Mouse (Mus musculus) cerebellum, adult 11 months (tissue): ENCODE results near the gene Gm973.

Experiments used
- DNase-seq: peaks from one replicate; pipeline ENCODE4 v3.0.0; 2022

The Gm973 gene

DNA sequence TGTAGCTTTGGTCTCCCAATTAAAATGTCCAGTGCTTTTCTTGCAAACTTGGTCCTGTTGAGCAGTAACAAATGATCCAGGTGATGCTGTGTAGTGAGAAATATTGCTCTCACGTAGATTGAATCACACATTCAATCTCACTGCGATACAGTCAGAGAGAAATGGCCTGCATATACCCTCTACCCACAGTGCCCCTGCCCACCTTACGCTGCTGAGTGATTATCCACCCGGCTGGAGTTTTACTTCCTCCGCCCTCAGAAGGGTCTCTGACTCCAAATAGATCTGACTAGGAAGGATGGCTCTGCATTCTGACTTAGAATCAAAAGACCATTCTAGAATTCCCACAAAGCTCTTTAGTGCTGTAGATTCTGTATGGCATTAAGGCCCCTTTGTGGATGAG is 32.4 kb downstream of the Gm973 start:
- DNase-seq, result no peak

DNA sequence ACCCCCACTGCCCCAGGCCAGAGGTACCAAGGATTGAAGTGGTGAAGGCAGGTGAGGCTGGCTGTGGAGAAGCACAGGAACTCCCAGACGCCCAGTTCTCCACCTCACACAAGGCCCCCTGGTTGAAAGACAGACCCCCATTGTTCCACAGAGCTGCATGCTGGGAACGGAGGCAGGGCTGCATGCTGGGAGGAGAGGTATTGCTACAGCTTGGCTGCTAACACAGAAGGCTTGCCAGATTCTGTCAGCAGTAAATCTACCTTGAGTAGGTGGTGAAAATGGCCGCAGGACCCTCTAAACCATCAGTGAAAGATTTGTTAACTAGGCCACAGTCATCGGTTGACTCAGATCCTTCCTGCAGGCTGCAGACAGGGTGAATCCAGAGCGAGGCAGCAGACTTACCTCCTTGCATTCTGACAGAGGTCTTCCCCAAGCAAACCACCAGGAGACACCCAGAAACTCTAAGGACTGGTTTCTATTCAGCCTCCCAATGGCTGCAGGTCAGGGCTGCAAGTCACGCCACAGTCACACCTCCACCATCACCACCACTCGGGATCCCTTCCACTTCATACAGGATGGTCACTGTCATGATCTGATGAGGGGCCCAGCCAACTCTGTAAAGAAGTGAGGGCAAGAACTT is 33.1 kb downstream of the Gm973 start:
- DNase-seq, result no peak

DNA sequence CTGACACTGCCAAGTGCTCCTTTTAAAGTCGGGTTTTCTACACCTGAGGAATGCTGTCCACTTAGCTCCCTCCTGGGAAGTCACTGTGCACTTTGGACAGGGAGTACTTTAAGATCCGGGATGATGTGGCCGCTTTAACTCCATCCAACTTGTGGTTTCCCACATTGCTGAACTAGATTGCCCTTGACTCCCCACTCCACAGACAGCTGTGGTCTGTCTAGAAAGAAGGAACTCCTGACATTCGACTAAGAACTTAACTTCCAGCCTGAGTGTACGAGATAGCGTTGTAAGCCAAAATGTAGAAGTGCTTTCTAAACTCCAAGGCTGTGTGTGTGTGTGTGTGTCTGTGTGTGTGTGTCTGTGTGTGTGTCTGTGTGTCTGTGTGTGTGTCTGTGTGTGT is 34.2 kb downstream of the Gm973 start:
- DNase-seq, result no peak

DNA sequence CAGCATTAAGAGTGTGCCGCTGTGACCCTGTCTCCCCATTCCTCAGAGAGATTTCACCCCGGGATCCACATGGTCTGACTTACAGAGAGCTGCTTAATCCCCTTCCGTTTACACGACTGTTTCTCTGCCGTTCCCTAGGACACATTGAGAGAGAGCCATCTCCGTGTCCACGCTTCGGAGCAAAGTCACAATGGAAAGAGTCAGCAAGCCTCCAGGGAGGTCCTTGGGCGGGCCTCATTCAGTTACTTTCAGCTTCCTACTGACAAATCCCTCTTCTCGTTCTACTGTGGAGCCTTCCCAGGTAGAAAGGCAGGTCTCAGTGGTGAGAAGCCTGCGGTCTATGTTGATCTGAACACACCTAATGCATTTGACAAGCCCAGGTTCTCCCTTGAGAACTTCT is 34.9 kb downstream of the Gm973 start:
- no peak for DNase-seq

DNA sequence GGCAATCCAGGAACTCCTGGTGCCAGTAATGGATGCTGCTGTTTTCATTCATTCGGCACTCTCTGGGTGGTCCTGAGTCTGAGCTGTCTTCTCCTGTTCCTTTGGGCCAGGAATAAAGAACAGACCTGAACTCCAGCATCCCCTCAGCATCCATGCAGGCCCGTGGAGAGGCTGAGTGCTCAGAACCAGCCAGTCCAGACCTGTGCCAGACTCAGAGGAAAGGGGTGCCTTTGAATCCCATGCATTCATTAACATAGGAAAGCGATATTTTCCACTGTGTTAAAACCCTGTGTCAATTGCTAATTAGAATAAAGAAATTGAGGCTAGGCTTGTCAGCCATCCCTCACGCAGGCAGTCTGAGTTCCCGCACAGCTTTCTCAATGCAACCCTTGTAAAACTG is 37.6 kb downstream of the Gm973 start:
- no peak for DNase-seq

DNA sequence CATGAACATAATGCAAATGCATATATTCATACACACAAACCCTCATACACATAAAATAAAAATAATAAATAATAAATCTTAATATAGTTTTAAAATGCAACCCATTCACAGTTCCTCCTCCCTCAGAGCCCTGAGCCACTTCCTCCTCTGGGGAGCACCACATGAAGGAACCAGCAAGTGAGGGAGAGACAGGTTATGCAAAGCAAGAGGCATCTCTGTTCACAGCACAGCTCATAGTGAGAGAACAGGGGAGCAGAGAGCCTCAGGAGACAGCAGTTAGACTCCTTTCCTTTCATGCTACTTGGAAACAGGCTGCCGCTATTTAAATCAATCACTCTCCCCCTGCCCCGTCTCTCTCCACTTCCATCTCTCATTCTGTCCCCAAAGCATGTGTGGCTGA is 47.5 kb downstream of the Gm973 start:
- no peak for DNase-seq

DNA sequence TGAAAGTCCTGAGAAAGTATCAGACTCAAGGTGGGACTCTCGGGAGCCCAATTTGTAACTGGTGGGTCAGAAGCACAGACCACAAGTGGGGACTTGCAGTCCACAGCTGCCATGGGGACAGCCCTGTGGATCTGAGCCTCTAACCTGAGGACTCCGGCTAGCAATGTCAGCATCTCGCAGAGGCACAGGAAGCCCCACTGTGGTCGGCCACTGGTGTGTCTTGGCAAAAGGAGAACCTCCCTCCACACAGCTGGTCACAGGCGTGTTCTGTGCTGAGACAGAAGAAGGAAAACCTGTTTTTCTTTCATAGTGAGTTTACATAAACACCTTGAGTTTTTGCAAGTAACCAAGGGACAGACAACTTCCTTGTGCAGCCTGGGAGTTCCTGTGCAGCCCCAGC is 49.7 kb downstream of the Gm973 start:
- DNase-seq, result no peak

DNA sequence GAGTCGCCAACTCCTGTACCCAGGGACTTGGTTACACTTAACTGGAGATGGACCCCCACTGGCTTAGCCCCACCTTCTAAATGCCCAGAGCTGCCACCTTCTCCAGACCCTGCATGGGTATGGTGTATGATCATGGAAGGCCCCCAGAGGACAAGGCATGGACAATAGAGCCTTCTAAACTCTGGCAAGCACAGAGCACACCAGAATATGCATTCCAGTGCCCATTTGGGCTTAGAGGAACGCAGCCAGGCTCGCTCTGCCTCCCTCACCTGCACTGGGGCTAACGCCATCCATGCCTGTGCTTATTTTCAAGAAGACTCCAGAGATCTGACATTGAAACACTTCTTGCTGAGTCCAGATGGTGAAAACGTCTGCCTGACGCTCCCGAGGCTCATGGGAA is 50.2 kb downstream of the Gm973 start:
- no peak for DNase-seq

DNA sequence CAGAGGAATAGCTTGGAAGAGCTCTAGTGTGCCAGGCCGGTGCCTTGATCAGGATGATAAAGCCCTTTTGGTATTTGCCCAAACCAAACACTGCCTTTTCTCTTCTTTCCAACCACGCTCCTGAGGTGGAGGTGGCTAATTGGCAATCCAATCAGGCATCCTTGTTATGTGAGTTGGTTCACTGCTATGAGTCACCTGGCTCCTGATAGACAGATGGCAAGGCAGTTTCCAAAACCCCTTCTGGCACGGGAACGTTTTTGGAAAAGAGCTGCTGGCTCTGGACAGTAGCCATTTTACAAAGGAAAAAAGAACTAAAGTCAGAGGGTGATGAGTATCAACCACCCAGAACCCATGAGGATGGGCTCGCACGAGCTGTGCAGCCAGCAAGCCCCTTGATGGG is 50.9 kb downstream of the Gm973 start:
- DNase-seq, result peak; percentile 83

DNA sequence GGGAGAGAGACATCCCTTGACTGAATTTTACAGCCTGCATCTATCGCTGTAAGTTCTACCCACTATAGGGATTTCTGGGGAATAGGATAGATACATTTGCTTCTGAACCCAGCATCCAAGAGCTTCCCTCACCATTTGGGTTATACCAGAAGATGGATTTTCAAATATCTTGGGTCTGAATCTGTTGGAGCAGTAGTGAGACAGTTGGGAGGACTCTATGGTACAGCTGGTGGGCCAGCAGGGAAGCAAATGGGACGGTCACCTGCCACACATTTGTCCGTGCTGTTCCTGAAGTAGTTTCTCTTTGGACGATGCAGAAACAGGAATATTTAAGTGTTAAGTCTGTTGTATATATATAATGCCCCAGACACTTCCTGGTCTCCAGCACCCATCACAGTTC is 51.5 kb downstream of the Gm973 start:
- peak; percentile 59 for DNase-seq

DNA sequence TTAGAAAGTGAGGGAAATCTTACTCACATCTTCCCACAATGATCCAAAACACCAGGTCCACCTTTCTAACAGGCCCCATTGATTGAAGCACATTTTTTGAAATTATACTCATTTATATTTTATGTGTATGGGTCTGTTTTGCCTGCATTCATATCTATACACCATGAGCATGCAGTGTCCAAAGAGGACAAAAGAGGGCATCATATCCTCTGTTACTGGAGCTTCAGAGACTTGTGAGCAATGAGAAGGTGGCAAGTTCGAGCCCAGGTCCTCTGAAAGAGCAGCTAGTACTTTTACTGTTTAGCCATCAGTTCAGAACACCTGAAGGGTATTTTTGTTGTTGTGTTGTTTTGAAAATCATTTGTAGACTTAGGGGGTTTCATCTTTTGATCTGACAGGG is 52.2 kb downstream of the Gm973 start:
- DNase-seq, result no peak

DNA sequence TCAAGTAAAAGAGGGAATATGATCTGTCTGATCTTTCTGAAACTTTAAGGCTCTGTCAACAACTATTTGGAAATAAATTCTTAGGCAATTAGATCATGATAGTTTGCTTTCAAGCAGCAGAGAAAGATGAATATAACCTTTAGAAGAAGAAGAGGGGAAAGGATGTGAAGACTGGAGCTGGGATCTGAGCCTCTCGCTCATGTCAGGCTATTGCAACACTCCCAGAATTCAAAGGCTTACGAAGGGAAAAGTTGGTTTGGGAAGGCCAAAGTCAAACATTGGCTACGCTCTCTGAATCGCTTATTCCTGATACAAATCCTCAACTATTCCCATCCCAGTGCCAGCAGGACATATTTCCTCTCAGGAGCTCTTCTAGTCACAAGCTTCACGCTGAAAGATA is 53.2 kb downstream of the Gm973 start:
- no peak for DNase-seq

DNA sequence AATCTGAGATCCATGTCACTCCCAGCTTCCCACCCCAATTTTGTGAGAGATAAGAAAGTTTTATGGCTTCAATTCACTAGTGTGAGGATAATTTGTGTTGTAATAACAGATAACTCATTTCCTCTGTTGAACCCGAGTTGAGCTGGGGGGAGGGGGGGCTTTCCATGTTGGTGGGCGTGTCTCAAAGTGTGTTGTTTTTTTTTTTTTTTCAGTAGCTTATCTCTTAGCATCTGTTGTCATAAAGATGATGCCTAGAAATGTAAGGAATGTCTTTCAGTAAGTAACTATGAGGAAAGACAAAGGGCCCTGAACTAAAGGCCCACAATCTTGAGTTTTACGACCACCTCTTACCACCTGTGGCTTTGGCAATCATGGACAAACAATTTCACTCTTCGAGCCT is 54.7 kb downstream of the Gm973 start:
- no peak for DNase-seq

DNA sequence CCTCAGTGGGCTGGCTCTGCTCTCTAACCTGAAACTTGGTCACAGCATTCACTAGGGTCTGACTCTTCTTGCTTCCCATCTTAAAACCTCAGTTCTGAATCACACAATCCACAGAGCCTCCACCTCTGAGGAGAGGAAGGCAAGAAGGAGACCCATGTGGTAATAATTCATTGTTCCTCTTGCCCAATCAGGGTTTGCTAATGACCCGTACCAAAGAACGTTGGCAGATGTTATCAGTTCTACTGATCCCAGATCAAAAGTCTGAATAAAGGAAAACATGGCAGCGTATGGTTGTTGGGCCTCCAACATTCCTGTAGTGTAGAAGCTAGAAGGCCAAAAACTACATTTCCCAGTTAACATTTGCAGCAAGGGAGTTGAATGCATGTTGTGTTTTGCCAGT is 55.4 kb downstream of the Gm973 start:
- no peak for DNase-seq

DNA sequence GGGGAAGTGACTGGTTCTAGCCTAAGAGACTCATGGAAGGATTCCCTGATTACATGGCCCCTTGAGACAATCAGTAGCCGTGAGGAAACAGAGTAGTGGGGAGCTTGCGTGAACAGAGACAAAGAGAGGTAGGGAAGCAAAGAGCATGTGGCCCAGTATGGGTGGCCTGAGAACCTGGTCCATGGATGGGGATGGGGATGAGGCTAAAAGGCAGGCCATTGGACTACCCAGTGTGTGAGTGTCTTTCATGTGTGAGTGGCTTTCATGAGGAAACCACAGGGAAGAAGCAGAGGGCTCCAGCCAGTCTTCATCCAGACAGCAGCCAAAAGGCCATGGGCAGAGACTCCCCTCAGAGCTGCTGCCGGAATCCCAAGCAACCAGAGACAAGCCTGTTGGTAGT is 57.8 kb downstream of the Gm973 start:
- DNase-seq, result no peak

DNA sequence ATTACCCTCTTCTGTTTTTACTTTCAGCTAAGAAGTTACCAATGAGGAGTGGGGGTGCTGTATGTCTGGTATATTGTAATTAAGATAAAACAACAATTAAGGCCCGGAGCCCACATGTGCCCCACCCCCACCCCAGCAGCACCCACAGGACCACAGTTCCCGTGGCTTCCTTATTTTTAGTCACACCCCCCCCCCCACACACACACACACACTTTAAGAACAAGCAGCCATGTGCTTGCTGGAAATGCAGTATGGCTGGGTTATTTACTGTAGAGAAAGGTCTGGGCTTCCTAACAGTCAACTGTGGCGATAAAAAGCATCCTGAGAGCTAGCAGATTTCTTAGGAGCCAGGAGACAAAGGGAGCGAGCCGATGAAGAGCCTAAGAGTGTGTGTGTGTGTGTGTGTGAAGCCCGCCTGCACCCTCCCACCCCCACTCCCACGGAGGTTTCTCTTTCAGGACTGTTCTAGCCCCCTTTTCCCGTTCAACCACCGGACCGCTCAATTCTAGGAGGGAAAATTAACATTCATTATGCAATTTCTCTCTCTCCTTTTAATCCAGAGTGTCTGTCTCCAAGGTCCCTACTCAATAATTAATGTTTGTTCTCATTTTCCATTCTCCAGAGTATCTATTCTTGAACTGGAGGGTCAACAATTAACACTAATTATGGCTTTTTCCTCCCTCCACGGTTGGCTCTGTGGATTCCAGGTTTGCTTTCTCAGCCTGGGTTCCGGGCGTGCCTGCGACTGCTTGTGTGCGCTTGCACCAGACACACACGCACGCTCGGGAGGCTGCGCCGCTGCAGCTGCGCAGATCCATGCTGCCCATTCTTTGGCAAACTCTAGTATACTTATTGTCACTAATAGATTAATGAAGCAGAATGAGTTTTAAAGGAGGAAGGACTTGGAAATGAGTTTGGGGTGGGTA is 58.5 kb downstream of the Gm973 start:
- DNase-seq, result no peak

DNA sequence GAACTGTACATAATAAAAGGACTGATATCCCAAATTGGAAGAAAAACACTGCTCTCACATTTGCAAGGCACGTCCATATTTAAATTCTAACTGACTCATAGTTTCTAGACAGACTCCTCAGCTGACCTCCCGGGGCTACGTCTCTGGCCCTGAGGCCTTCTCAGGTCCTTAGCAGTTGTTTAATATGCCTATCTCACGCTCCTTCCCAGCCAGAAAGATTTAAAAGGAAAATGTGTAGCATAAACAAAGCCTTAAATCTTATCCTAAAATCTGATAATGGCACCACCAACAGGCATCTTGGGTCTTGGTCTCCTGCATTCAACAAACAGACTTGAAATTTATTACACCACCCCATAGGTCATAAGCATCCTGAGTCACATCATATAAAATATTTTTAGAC is 62.7 kb downstream of the Gm973 start:
- DNase-seq, result no peak

DNA sequence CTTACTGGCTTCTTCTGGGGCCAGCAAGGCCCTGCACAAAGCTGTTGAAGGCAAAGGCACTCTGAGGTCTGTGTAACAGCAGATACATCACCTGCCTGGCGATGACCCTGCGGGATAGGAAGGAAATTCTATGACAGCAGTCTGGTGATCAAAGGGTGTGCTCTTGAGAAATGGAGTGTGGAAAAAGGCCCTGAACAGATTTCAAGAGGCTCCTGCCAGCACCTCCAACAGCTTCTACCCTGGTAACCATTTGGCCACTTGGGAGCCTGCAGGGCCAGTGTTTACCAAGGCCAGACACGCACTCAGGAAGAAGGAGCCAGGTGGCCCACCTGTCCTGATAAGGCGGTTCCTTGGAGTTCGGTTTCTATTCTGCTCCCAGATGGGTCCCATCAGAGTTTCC is 63.3 kb downstream of the Gm973 start:
- peak; percentile 54 for DNase-seq

DNA sequence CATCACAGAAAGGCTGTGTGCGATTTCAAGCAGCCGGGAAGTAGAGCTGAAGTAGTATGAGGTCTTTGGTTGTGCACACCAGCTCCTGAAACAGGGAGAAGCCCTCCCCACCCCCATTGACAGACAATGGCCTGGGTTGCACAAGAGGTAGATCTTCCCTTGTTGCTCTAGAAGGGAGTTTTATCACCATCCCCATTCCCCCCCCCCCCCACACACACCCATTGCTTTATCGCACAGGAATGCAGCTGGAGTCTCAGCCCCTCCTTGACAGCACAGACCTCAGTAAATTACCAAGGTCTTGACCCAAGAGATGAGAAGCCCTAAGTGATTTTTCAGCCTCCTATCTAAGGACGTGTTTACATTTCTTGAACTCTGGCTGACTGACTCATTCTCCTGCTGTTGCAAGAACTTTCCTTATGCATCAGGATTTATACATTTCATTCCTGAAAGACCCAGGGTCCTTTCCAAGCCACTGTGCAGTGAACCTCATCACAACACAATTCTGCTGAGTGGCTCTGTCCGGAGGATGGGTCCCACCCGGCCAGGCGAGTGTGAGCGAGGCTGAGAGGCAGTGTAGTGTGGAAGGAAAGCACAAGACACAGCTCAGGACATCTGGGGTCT is 64.2 kb downstream of the Gm973 start:
- no peak for DNase-seq

DNA sequence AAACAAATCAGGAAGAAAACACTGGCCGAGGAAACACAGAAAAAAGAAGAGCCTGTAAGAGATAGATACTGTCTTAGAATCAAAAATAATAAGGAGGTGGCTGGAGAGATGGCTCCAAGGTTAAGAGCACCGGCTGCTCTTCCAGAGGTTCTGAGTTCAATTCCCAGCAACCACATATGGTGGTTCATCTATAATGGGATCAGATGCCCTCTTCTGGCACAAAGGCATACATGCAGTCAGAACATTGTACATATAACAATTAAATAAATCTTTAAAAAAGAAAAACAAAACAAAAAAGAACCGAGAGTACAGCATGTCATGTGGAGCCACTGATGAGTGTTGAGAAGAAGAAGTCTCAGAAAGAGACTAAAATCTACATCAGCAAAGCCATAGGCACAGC is 64.8 kb downstream of the Gm973 start:
- DNase-seq, result no peak

DNA sequence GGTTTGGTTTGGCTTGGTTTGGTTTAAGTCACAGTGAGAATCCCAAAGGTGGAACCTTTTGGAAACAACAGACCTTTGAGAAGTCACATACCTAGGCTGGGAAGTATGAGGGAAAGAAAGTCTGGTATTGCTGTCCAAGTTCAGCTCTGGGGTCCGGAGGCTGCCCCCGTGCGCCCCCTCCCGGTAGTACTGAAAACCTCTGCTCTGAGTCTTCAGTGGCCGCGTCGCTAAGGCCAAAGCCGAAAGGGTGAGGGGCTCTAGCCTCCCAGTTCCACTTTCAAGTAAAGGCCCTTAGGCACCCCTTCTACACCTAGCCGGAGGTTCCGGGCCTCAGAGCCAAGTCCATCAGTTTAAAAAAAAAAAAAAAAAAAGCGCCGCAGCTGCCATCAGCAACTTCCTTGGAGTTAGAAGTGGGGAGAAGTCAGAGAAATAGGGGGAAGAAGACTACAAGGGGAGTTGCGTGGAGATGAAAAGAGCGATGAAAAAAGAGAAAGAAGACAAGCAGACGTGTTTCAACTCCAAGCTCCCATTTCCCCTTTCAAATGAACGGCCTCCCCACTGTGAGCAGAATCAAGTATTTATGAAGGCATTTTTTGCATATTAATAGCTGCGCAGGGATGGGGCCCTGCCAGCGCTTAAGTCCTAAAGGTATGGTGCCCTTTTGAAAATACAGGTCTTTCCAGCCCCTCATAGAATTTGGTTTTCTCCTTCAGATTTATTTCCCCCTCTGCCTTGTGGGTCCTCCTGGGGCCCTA is 68.8 kb downstream of the Gm973 start:
- DNase-seq, result peak; percentile 76

DNA sequence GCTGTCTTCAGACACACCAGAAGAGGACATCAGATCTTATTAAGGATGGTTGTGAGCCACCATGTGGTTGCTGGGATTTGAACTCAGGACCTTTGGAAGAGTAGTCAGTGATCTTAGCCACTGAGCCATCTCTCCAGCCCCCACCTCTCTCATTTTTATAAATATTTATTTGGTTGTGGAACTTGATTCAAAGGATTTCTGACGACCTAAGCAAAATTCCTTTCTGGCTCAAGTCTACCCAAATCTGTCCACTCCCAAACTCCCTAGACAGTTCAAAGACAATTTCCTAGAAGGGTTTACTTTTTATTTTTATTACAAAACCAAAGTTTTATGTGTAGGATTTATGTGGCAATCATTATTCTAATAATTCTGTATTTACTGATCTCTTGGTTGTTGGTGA is 73.2 kb downstream of the Gm973 start:
- no peak for DNase-seq

DNA sequence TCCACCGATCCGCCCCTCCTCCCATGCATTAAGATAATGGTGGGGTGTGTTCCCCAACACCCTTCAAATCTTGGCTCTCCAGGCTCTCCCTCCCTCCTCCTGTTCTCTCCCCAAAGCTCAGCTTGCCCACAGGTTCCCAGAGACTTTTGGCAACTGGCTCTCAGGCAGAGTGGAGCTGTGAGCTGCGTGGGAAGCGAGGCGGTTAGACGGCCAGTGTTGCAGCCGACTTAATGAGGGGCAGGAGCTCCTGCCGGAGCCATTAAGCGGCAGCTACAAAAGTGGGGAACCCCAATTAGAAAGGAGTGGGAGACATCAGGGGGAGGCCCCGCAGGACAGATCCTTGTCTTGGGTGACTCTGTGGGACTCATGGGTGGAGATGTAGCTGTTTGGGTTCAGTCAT is 76.3 kb downstream of the Gm973 start:
- no peak for DNase-seq

DNA sequence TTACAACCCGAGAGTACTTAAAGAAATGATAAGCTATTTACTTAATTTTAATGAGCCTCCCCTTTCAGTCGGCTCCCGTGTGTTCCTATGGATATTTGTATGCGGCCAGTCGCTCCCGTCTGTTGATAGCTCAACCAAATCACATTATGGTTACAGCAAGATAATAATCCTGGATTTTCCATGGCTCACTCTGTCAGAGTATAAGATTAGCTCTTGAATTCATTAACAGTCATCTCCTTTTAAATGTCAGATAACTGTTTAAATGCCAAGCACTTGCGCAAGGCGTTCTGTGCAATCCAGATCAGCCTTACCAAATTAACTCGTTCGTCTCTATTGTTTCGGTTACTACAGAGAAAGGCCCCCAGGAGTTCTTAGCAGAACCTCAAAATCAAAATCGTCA is 76.8 kb downstream of the Gm973 start:
- DNase-seq, result no peak
